Mouse (Mus musculus): ENCODE data around the gene Wdr4.
"Not testable (repeated sequence)": the region's sequence is repeated elsewhere in the genome, so short reads cannot be mapped to it uniquely, and the experiment has no call there.

Gene Wdr4

DNA sequence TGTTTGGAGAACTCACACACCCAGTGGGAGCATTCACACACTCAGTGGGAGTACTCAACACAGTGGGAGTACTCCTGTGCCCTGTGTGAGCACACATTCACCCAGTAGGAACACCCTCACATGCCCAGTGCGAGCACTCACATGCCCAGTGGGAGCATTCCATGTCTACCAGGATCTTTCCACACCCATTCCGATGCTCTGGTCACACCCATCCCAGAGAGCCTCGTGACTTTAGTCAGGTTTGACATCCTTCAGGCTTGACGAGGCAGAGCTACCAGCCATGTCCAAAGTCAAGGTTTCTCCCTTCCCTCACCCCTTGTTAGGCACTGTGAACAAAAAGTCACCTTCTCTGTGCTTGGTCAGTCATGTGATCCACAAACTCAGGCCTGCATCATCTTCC, 15.6 kb upstream of the Wdr4 start:
- DNase-seq: no peak

DNA sequence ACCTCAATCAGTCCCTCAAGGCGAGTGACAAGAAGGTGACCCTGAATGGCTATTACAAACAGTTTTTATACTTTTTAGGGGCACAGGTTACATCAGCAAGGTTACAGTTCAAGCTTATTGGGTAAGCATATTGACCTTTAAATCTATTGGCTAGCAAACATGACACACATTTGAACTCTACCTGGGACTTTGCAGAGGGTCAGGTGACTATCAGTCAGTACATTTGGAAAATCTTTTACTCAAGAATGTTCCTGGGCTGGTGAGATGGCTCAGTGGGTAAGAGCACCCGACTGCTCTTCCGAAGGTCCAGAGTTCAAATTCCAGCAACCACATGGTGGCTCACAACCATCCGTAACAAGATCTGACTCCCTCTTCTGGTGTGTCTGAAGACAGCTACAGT, 12.6 kb upstream of the Wdr4 start:
- DNase-seq: not testable (repeated sequence)

DNA sequence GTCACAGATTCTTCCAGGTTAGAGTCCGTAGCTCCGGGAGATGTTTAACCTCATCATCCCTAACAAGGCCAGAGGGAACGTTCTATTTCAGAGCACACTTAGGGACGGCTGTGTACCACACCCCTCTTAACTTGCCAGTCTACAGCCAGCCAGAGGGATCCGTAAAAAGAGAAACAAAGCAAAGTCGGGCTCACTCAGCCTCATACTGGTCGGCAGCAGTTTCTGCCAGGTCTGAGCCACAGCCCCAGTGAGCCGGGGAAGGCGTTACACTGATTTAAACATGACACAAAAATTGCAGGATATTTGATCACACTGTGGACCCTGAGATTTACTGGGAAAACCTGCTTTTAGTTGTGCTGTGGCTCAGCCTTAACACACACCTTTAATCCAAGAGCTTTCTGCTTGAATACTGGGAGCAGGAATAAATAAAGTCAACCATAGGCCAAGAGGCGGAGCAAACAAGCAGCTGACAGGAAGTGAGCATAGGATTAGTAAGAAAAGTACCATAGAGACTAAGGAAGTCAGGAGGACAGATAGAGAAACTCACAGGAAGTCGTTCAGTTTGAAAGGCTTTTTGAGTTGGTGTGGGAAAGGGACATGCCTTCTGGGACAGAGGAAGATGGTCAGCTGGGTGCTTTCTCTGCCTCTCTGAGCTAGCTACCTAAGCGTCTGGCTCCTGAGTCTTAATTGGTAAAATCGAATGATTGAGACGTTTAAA, 11.8 kb upstream of the Wdr4 start:
- no peak for DNase-seq

- peak; percentile 27 to 47 for DNase-seq
These were observed 9.5 kb upstream of the Wdr4 start for GRCm38 (mm10) chr17:31529314-31529713.

- DNase-seq: no peak
These were observed 6.0 kb upstream of the Wdr4 start for GRCm38 (mm10) chr17:31525816-31526215.

- no peak for DNase-seq
These were observed 5.3 kb upstream of the Wdr4 start for GRCm38 (mm10) chr17:31525114-31525513.

DNA sequence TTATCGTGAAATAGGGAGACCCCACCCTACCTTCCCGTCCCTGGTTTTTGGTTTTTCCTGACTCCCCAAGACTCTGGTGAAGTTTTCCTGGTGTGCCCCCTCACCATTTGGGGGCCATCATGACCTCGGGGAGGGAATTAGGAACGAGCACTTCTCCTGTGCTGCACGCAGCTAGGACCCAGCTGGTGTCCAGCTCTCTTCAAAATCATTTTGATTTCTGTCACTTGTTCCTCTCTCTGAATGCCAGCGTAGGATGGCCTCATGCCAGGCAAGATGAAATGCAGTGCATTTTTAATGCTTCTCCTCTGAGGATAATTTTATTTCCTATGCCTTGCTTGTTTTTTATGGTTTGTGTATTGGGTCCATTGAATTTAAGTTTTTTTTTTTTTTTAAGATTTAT, 2.2 kb upstream of the Wdr4 start:
- no peak for DNase-seq

GRCm38 (mm10) chr17:31520895-31521294, 1.1 kb upstream of the Wdr4 start:
- no peak for DNase-seq

GRCm38 (mm10) chr17:31519344-31519945, 335 bp downstream of the Wdr4 start:
- no peak for DNase-seq

- DNase-seq: no peak
These were observed 5.1 kb downstream of the Wdr4 start for GRCm38 (mm10) chr17:31514696-31515095.

DNA sequence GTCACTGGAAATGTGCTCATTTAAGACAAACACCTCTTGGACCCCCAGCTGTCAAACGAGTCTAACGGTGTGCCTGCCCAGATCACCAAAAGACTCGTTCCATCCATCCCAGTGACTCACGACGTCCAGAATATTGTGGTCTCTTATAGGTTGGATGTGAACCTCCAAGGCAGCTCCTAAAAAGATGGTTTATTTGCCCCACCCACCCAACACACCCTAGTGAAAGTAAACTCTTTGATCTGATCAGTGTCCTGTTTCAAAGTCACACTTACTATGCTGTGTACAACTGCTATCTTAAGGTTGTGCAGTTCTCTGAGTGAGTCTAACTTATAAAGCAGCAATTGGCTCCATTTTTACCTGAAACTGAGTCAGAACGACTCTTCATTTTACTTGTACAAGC, 7.2 kb downstream of the Wdr4 start:
- DNase-seq: no peak

DNA sequence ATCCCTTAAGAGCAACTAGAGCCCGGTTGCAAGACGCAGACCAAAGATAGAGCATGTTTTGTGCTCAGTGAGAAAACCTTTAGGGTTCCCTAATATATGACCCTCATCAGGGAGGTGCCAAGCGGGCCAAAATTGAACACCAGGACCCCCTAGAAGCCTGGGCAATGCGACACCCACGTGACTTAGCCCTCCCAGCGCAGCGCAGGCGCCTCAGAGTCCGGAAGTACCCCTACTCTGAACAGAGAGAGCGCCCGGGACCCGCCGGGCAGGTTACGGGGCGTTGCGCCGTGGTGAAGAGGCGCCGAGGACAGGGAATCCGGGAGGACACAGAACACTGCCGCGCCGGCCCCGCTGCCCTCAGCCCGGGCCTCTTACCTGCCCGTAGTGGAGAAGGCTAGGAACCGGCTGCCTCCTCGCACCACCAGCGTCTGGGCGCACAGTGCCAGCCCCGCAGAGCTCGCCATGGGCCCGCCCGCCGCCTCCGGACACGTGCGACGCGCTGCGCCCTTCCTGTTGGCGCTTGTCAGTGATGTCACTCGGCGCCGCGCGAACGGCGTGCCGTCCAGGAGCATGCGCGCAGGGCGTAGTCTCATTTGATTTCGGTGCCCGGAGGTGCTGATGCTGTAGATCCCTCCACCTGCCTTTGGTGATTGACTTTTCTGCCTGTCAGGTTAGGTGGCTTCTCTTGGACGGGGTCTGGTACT, 7.8 kb downstream of the Wdr4 start:
- DNase-seq: peak; percentile 89 to 91

DNA sequence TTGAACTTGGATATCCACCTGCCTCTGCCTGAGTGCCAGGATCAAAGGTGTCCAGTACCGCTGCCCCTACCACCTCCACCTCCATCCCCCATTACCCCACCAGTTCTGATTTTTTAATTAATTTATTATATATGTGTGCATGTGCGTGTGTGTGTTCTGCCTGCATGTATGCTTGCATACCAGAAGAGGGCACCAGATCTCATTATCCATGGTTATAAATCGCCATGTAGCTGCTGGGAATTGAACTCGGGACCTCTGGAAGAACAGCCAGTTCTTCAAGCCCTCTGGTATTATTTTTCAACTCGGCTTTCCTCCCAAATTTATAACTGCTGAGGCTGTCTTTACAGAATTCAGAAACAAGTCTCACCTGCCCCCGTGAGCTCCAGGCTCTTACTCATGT, 8.8 kb downstream of the Wdr4 start:
- no peak for DNase-seq

DNA sequence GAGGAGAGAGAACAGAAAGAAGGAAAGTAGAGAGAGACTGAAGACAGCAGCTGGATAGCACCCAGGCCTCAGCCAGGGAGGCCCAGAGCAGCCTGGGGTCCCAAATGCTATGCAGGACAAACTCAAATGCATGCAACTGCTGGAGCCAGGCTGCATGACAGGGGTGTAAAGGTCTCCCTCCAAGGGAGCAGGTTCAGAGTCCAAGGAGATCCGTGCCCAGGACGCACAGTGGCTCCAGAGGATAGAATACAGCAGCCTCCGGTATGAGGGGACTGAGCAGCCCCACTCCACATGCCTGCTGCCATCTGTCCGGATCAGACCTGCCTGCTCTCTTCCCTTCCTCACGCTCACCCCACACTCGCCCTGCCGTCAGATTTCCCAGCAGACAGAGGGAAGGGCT, 13.5 kb downstream of the Wdr4 start:
- no peak for DNase-seq

DNA sequence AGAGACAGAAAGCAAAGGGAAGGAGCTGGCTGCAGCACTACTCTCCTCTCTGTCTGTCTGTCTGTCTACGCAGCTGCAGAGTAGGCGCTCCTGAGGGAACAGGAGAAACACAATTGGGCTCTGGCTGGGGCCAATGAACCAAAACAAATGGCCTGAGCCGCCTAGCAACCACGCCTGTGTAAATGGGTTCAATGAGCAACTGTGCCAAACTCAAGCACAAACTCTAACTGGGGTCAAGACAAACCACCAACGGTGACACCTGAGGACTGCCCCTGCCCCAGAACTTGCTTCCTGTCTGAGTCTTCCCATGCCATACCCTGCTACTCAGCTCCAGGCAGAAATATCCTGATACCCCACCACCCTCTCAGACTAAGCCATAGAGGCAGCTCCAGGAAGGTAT, 14.8 kb downstream of the Wdr4 start:
- no peak for DNase-seq

DNA sequence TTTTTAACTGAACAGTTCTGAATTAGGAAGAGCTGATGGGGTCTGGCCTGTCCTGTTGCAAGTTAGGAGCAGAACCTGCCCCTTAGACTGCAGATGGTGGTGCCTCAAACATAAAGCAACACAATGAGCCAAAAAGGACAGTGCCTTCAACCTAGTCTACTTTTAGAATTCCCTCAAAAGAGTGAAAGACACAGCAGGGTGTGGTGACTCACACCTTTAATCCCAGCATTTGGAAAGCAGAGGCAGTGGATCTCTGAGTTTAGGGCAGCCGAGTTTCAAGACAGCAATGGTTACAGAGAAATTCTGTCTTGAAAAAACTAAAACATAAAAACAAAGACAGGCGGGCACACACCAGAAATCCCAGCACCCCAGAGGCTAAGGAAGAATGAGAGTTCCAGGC, 15.8 kb downstream of the Wdr4 start:
- no peak for DNase-seq

DNA sequence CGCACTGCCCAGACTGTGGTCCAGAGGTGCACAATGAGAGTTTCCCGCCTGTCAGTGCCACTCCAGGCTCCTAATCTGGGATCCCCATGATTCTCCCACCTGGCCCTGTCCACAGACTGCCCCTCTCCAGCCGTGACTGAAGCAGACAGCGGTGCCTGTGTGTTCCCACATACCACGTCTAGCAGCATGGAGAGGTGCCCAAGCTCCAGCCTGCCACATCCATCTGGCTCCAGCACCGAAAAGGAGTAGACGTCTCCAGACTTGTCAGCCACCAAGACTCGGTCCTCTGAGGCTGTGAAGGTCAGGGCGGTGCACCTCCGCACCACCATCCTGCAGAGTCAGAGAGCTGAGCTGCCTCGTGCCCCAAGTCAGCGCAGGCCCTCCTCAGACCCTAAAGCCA, 16.4 kb downstream of the Wdr4 start:
- no peak for DNase-seq

- no peak for DNase-seq
These were observed 17.4 kb downstream of the Wdr4 start for GRCm38 (mm10) chr17:31502261-31502927.

GRCm38 (mm10) chr17:31500908-31501307, 18.9 kb downstream of the Wdr4 start:
- DNase-seq: no peak

GRCm38 (mm10) chr17:31500416-31500815, 19.4 kb downstream of the Wdr4 start:
- DNase-seq: no peak

DNA sequence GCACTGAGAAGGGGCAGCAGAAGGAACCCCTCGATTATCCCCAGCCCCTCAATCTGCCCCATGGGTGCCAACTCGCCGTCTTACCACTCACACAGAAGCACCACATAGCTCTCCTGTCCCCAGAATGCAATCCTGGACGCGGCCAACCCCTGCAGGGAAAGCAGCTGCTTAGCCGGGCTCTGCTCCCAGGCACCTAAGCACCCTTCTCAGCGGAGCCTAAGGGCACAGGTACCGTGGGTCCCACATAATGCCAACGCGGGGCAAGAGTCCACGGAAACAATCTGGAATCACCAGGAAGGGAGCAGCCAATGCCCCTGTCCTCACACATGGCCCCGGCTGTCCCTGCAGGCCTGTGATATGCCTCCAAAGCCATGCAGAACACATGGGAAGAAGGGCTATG, 20.1 kb downstream of the Wdr4 start:
- DNase-seq: no peak

DNA sequence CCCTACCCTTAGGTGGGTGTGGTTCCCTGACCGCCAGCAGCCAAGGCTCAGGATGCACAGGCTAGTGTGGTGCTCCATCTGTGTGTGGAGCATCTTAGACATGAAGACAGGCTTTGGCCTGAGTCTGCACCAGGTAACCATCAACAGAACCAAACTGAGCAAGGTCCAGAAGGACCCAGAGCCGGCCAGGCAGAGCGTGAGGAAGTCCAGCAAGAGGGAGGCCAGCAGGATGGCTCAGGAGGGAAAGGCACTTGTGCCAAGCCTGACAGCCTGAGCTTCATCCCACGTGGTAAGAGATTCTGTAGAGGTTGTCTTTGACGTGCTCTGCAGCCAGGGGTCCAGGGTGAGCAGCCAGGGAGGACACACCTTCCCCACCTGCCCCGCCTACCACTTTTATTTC, 22.1 kb downstream of the Wdr4 start:
- no peak for DNase-seq

DNA sequence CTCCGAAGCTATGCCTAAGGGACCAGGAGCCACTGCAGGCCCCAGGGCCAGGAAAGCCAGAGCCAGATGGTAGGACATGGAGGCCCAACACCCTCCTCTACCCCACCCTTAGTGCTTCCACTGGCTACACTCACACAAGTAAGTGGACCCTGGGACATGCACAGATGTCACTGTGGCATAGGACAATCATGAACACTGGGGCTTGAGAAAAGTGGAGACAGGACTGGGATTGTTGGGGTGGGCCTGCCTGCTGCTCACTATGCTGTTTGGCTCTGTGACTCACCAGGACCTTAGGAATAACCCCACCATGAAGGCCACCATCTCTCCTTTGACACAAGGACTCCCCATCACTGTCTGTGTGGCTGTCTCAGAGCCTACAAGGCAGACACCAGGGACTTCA, 24.8 kb downstream of the Wdr4 start:
- DNase-seq: no peak

- peak; percentile 77 for DNase-seq
These were observed 27.4 kb downstream of the Wdr4 start for GRCm38 (mm10) chr17:31492416-31492815.
